Mouse (Mus musculus): Measurements from ENCODE around the gene Acad8.

DNA sequence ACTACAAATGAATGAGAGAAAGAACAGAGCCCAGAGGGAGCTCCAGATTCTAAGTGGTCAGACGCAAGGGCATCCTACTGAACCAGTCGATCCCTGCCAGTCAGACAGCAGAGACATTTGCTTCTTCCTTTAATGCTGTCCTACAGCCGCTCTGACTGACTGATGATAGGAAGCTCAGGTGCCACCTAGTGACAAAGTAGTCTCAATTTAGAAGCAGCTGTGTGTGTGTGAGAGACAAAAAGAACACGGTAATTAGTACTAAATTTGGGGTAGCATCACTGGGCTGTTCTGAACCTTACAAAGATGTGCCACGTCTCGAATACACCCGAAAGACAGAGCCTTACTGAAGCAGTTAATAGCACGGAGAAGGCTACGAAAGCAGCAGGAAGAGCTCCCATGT is 21.6 kb downstream of the Acad8 start:
- TF ChIP-seq REST (IDR thresholded peaks at IDR 0.05; ENCODE audit: insufficient read depth, insufficient read length) (no peak), CEBPB (IDR thresholded peaks at IDR 0.05; ENCODE audit: insufficient read depth, poor library complexity, severe bottlenecking) (no peak)
